Mouse (Mus musculus) lung, postnatal 0 days (tissue): ENCODE measurements around the gene Adamts4. TPM values are rescaled to one million over a fixed set of nuclear protein-coding genes. Genes with fewer than 3 reads are reported as not detected.
"Not testable (repeated sequence)": the region's sequence is repeated elsewhere in the genome, so short reads cannot be mapped to it uniquely, and the experiment has no call there.

ENCODE experiments used
- ATAC-seq: fragments of 200-750 bp; cut with Nextera tagmentation; 2 replicates; pipeline ENCODE4 v1.8.0; 2017; ENCODE audit warnings: moderate library complexity
- DNase-seq: peaks from one replicate; pipeline ENCODE4 v3.0.0-alpha.2; 2016; ENCODE audit warnings: low spot score
- H3K27ac ChIP-seq: fragments of 300-500 bp; sonication (generic); 2 replicates; pipeline ENCODE4 v1.5.1; 2014; ENCODE audit warnings: antibody characterized with exemption, mild to moderate bottlenecking, low read length, mixed read lengths
- H3K27me3 ChIP-seq: fragments of 300-500 bp; sonication (generic); replicated peaks from 2 replicates; pipeline ENCODE4 v1.6.1; 2014; ENCODE audit warnings: low read length, mixed read lengths; ENCODE audit not compliant: insufficient read depth
- H3K36me3 ChIP-seq: fragments of 300-500 bp; sonication (generic); 2 replicates; pipeline ENCODE4 v1.6.1; 2014; ENCODE audit warnings: low read length, mixed read lengths; ENCODE audit not compliant: insufficient read depth
- H3K4me1 ChIP-seq: fragments of 300-500 bp; sonication (generic); 2 replicates; pipeline ENCODE4 v1.6.1; 2014; ENCODE audit warnings: antibody characterized with exemption, low read depth, low read length, mixed read lengths; ENCODE audit not compliant: insufficient read depth
- H3K4me2 ChIP-seq: fragments of 300-500 bp; sonication (generic); replicated peaks from 2 replicates; pipeline ENCODE4 v1.6.1; 2014; ENCODE audit warnings: low read depth, mild to moderate bottlenecking, low read length, moderate library complexity, mixed read lengths
- H3K4me3 ChIP-seq: fragments of 300-500 bp; sonication (generic); 2 replicates; pipeline ENCODE4 v1.5.1; 2014; ENCODE audit warnings: low read depth, low read length
- H3K9ac ChIP-seq: fragments of 300-500 bp; sonication (generic); replicated peaks from 2 replicates; pipeline ENCODE4 v1.6.1; 2014; ENCODE audit warnings: low read depth, mild to moderate bottlenecking
- H3K9me3 ChIP-seq: fragments of 300-500 bp; sonication (generic); 2 replicates; pipeline ENCODE4 v1.6.1; 2016; ENCODE audit warnings: low read length, mixed read lengths
- CTCF ChIP-seq: IDR thresholded peaks from 2 replicates; pipeline ENCODE4 v1.5.1; 2016; ENCODE audit warnings: antibody characterized with exemption, mild to moderate bottlenecking
- EP300 ChIP-seq: IDR thresholded peaks from 2 replicates; pipeline ENCODE4 v1.6.1; 2016; ENCODE audit warnings: antibody characterized with exemption, mild to moderate bottlenecking, control low read depth
- WGBS: fragments of 180-500 bp; shearing (Covaris S2); extraction: QIAGEN DNeasy Blood & Tissue Kit; methylation state at CpG from one replicate; pipeline ENCODE4 v1.1.7; 2014; 5-methylcytosine and 5-hydroxymethylcytosine counted together
- polyA plus RNA-seq: library from polyadenylated mRNA; unstranded; fragments of >200 nt; fragmentation: Nextera tagmentation; extraction: Ambion mirVana; gene quantifications from 2 replicates; pipeline ENCODE4 v1.2.1, GENCODE M21; 2015

The Adamts4 gene
- polyA plus RNA-seq, 1 experiment from 2014 or later: 2.7 TPM

- peak; percentile 16 for TF ChIP-seq CTCF
- 89% methylated on average over 12 of the region's 12 CpGs for WGBS
Measured at GRCm38 (mm10) chr1:171241952-171242351, 8.3 kb upstream of the Adamts4 start.

GRCm38 (mm10) chr1:171245353-171245752, 4.9 kb upstream of the Adamts4 start:
- Histone ChIP-seq H3K27ac (no peak overlapping the region), H3K9ac (no peak overlapping the region)

More at GRCm38 (mm10) chr1:171241952-171242351, 8.3 kb upstream of the Adamts4 start:
- not testable (repeated sequence) for H3K9me3 ChIP-seq, H3K4me1 ChIP-seq, ATAC-seq, H3K4me3 ChIP-seq, H3K27ac ChIP-seq, H3K9ac ChIP-seq, DNase-seq, H3K4me2 ChIP-seq, H3K27me3 ChIP-seq
- peaks cover 26% of the 10 kb centered on the region for H3K36me3 ChIP-seq

GRCm38 (mm10) chr1:171246709-171247452, 3.3 kb upstream of the Adamts4 start:
- Histone ChIP-seq H3K4me2 (peak overlapping the region; percentile 70), H3K9me3 (no peaks in the 10 kb centered on the region), H3K4me1 (peaks cover 20% of the 10 kb centered on the region; the same call in 1 of the 2 replicates), H3K36me3 (no peaks in the 10 kb centered on the region), H3K27ac (peak overlapping the region; percentile 94), H3K27me3 (no peaks in the 10 kb centered on the region), H3K9ac (peak overlapping the region; percentile 83), H3K4me3 (peak overlapping the region; percentile 71)
- TF ChIP-seq CTCF (peak; percentile 91), EP300 (peak; percentile 77)
- under 1% methylated on average over 40 of the region's 41 CpGs for WGBS
- DNase-seq (peak; percentile 99), ATAC-seq (peak; percentile 93)

More at GRCm38 (mm10) chr1:171245353-171245752, 4.9 kb upstream of the Adamts4 start:
- Histone ChIP-seq H3K9me3 (no peaks in the 10 kb centered on the region), H3K36me3 (no peaks in the 10 kb centered on the region), H3K4me1 (peaks cover 18% of the 10 kb centered on the region; the same call in 1 of the 2 replicates), H3K4me3 (no peak overlapping the region), H3K27me3 (no peaks in the 10 kb centered on the region), H3K4me2 (no peak overlapping the region)
- TF ChIP-seq EP300 (no peak), CTCF (no peak)
- WGBS: 66% methylated on average over 8 of the region's 8 CpGs
- no peak for ATAC-seq
- DNase-seq: no peak

GRCm38 (mm10) chr1:171247453-171247841, 2.8 kb upstream of the Adamts4 start:
- Histone ChIP-seq H3K27ac (peak overlapping the region; percentile 94), H3K4me2 (peak overlapping the region; percentile 70), H3K9me3 (no peaks in the 10 kb centered on the region), H3K9ac (0 out of 2 replicates have a peak overlapping the region, but pooled peaks have one; percentile 24), H3K4me1 (peaks cover 20% of the 10 kb centered on the region; the same call in 1 of the 2 replicates), H3K27me3 (no peaks in the 10 kb centered on the region), H3K36me3 (no peaks in the 10 kb centered on the region), H3K4me3 (peak overlapping the region; percentile 39)
- no peak for TF ChIP-seq CTCF
- no peak for TF ChIP-seq EP300
- WGBS: 8% methylated on average over 13 of the region's 13 CpGs
- ATAC-seq: peak; percentile 3
- DNase-seq: no peak

GRCm38 (mm10) chr1:171247916-171248315, 2.3 kb upstream of the Adamts4 start:
- 21% methylated on average over 4 of the region's 4 CpGs for WGBS
- no peak for TF ChIP-seq EP300
- no peak for TF ChIP-seq CTCF
- H3K4me1 ChIP-seq: peaks cover 20% of the 10 kb centered on the region; the same call in 1 of the 2 replicates

GRCm38 (mm10) chr1:171248386-171249226, 1.6 kb upstream of the Adamts4 start:
- DNase-seq (peak; percentile 59), ATAC-seq (peak; percentile 12)
- WGBS: 32% methylated on average over 3 of the region's 3 CpGs
- Histone ChIP-seq H3K9me3 (no peaks in the 10 kb centered on the region), H3K4me1 (peaks cover 20% of the 10 kb centered on the region; the same call in 1 of the 2 replicates), H3K27me3 (no peaks in the 10 kb centered on the region), H3K9ac (no peak overlapping the region), H3K4me2 (0 out of 2 replicates have a peak overlapping the region, but pooled peaks have one; percentile 70), H3K27ac (peak overlapping the region; percentile 94), H3K36me3 (no peaks in the 10 kb centered on the region), H3K4me3 (no peak overlapping the region)
- TF ChIP-seq EP300 (peak; percentile 51), CTCF (no peak)

More at GRCm38 (mm10) chr1:171247916-171248315, 2.3 kb upstream of the Adamts4 start:
- no peak overlapping the region for H3K9ac ChIP-seq
- ATAC-seq (no peak), DNase-seq (no peak)
- no peaks in the 10 kb centered on the region for H3K9me3 ChIP-seq
- H3K36me3 ChIP-seq: no peaks in the 10 kb centered on the region
- peak overlapping the region; percentile 70 for H3K4me2 ChIP-seq
- no peaks in the 10 kb centered on the region for H3K27me3 ChIP-seq
- H3K27ac ChIP-seq: peak overlapping the region; percentile 94
- no peak overlapping the region for H3K4me3 ChIP-seq
